Mouse (Mus musculus): ENCODE results near the gene Rps3a1. TPM values are rescaled to one million over a fixed set of nuclear protein-coding genes. Genes with fewer than 3 reads are reported as not detected.

The Rps3a1 gene
- total and polyA plus RNA-seq, 2 experiments from 2014 or later, result 683 to 694 TPM

DNA sequence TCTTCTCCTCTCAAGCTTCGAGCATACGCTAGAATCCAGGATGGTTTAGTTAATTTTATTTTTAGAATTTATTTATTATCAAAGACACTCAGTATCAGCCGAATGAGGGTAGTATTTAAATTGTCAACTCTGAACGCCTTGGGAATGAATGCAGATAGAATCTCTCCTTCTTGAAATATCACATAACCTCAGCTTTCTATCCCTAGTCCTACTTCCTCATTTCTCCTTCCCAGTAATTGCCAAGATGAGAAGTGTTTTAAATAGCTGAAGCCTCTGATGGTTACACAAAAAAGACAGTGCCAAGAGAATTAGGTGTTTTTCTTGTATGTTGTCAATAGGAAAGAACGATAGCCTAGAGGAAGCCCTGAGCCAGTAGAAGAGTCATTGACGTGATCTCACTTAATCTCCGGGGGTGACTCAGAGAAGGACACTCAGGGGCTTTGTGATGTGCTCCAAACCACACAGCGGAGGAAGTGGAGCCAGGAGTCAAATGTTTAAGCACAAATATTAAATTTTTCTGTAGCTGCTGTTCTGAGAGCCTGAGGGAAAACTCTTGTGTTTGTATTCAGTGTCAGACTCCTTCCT lies 26.4 kb upstream of the Rps3a1 start:
- Histone ChIP-seq H3K27me3 (ENCODE audit: control insufficient read depth, insufficient read depth, low read length) (no peaks in the 10 kb centered on the region), H3K9me3 (replicated peaks; ENCODE audit: control insufficient read depth, low read length) (no peaks in the 10 kb centered on the region), H3K4me2 (ENCODE audit: low read depth, low read length) (no peak overlapping the region), H3K4me3 (ENCODE audit: low read depth, low read length) (no peak overlapping the region), H3K36me3 (replicated peaks; ENCODE audit: control insufficient read depth, insufficient read depth, low read length) (no peaks in the 10 kb centered on the region), H3K9ac (replicated peaks; ENCODE audit: low read depth, low read length) (no peak overlapping the region), H3K27ac (ENCODE audit: low read depth) (no peak overlapping the region), H3K4me1 (ENCODE audit: control insufficient read depth, insufficient read depth) (no peaks in the 10 kb centered on the region)
- TF ChIP-seq EP300 (IDR thresholded peaks at IDR 0.05; ENCODE audit: low read depth) (no peak), CTCF (IDR thresholded peaks at IDR 0.05; ENCODE audit: low read depth) (no peak)
- no peak for DNase-seq (ENCODE audit: low spot score)
- no peak for ATAC-seq (ENCODE audit: insufficient read depth, low read depth)
- WGBS, result 56% methylated on average over 8 of the region's 8 CpGs

- no peaks in the 10 kb centered on the region for H3K27me3 ChIP-seq (ENCODE audit: control insufficient read depth, insufficient read depth, low read length)
- no peaks in the 10 kb centered on the region for H3K9me3 ChIP-seq (replicated peaks; ENCODE audit: control insufficient read depth, low read length)
- no peak overlapping the region for H3K4me2 ChIP-seq (ENCODE audit: low read depth, low read length)
- no peak overlapping the region for H3K9ac ChIP-seq (replicated peaks; ENCODE audit: low read depth, low read length)
- no peaks in the 10 kb centered on the region for H3K4me1 ChIP-seq (ENCODE audit: control insufficient read depth, insufficient read depth)
- DNase-seq (ENCODE audit: low spot score) (no peak), ATAC-seq (ENCODE audit: insufficient read depth, low read depth) (no peak)
- TF ChIP-seq EP300 (IDR thresholded peaks at IDR 0.05; ENCODE audit: low read depth) (no peak), CTCF (IDR thresholded peaks at IDR 0.05; ENCODE audit: low read depth) (no peak)
- H3K4me3 ChIP-seq (ENCODE audit: low read depth, low read length), result no peak overlapping the region
- no peaks in the 10 kb centered on the region for H3K36me3 ChIP-seq (replicated peaks; ENCODE audit: control insufficient read depth, insufficient read depth, low read length)
- H3K27ac ChIP-seq (ENCODE audit: low read depth), result no peak overlapping the region
- 79% methylated on average over 9 of the region's 9 CpGs for WGBS
These were observed 7.0 kb upstream of the Rps3a1 start for GRCm38 (mm10) chr3:86149521-86149920.

- H3K4me1 ChIP-seq (ENCODE audit: control insufficient read depth, insufficient read depth), result no peaks in the 10 kb centered on the region
- H3K4me3 ChIP-seq (ENCODE audit: low read depth, low read length), result no peak overlapping the region
- H3K9ac ChIP-seq (replicated peaks; ENCODE audit: low read depth, low read length), result no peak overlapping the region
- DNase-seq (ENCODE audit: low spot score), result no peak
- H3K27ac ChIP-seq (ENCODE audit: low read depth), result no peak overlapping the region
- no peaks in the 10 kb centered on the region for H3K36me3 ChIP-seq (replicated peaks; ENCODE audit: control insufficient read depth, insufficient read depth, low read length)
- H3K9me3 ChIP-seq (replicated peaks; ENCODE audit: control insufficient read depth, low read length), result no peaks in the 10 kb centered on the region
- no peak for ATAC-seq (ENCODE audit: insufficient read depth, low read depth)
- no peak overlapping the region for H3K4me2 ChIP-seq (ENCODE audit: low read depth, low read length)
- TF ChIP-seq EP300 (IDR thresholded peaks at IDR 0.05; ENCODE audit: low read depth) (no peak), CTCF (IDR thresholded peaks at IDR 0.05; ENCODE audit: low read depth) (no peak)
- WGBS, result 78% methylated on average over 6 of the region's 6 CpGs
- H3K27me3 ChIP-seq (ENCODE audit: control insufficient read depth, insufficient read depth, low read length), result no peaks in the 10 kb centered on the region
These were observed 6.6 kb upstream of the Rps3a1 start for GRCm38 (mm10) chr3:86149063-86149462.

DNA sequence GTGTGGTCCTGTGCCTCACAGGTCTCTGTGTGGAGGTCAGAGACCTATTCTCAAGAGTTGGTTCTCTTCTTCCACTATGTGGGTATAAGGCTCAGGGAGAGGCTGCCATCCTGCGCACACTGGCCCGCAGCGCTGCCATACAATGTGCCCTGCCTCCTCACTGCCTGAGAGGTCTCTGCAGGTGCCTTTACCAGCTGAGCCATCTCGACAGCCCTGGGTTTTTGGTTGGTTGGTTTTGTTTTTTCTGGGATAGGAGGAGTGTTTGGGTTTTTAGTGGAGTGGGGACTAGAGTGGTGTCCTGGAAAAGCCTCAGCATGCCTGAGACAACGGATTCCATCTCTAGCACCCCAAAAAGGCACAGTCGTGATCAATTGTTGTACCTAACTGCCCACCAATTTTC lies 841 bp upstream of the Rps3a1 start:
- no peak overlapping the region for H3K4me3 ChIP-seq (ENCODE audit: low read depth, low read length)
- H3K9ac ChIP-seq (replicated peaks; ENCODE audit: low read depth, low read length), result no peak overlapping the region
- DNase-seq (ENCODE audit: low spot score) (no peak), ATAC-seq (ENCODE audit: insufficient read depth, low read depth) (no peak)
- WGBS, result 82% methylated on average over 6 of the region's 6 CpGs
- TF ChIP-seq CTCF (IDR thresholded peaks at IDR 0.05; ENCODE audit: low read depth), result no peak
- TF ChIP-seq EP300 (IDR thresholded peaks at IDR 0.05; ENCODE audit: low read depth), result no peak
- H3K4me1 ChIP-seq (ENCODE audit: control insufficient read depth, insufficient read depth), result peaks cover 8% of the 10 kb centered on the region; the same call in 1 of the 2 replicates
- H3K36me3 ChIP-seq (replicated peaks; ENCODE audit: control insufficient read depth, insufficient read depth, low read length), result peaks cover 25% of the 10 kb centered on the region
- H3K27ac ChIP-seq (ENCODE audit: low read depth), result no peak overlapping the region
- no peaks in the 10 kb centered on the region for H3K27me3 ChIP-seq (ENCODE audit: control insufficient read depth, insufficient read depth, low read length)
- no peaks in the 10 kb centered on the region for H3K9me3 ChIP-seq (replicated peaks; ENCODE audit: control insufficient read depth, low read length)
- H3K4me2 ChIP-seq (ENCODE audit: low read depth, low read length), result no peak overlapping the region; the same call in 1 of the 2 replicates

- Histone ChIP-seq H3K4me1 (ENCODE audit: control insufficient read depth, insufficient read depth) (peaks cover 8% of the 10 kb centered on the region; the same call in 1 of the 2 replicates), H3K9ac (replicated peaks; ENCODE audit: low read depth, low read length) (no peak overlapping the region), H3K4me2 (ENCODE audit: low read depth, low read length) (peak overlapping the region; percentile 11; the same call in 1 of the 2 replicates), H3K27me3 (ENCODE audit: control insufficient read depth, insufficient read depth, low read length) (no peaks in the 10 kb centered on the region), H3K4me3 (ENCODE audit: low read depth, low read length) (no peak overlapping the region), H3K36me3 (replicated peaks; ENCODE audit: control insufficient read depth, insufficient read depth, low read length) (peaks cover 29% of the 10 kb centered on the region), H3K27ac (ENCODE audit: low read depth) (no peak overlapping the region), H3K9me3 (replicated peaks; ENCODE audit: control insufficient read depth, low read length) (no peaks in the 10 kb centered on the region)
- DNase-seq (ENCODE audit: low spot score) (no peak), ATAC-seq (ENCODE audit: insufficient read depth, low read depth) (no peak)
- 33% methylated on average over 6 of the region's 6 CpGs for WGBS
- TF ChIP-seq CTCF (IDR thresholded peaks at IDR 0.05; ENCODE audit: low read depth), result no peak
- no peak for TF ChIP-seq EP300 (IDR thresholded peaks at IDR 0.05; ENCODE audit: low read depth)
These were observed 424 bp upstream of the Rps3a1 start for GRCm38 (mm10) chr3:86142934-86143317.

GRCm38 (mm10) chr3:86141886-86142262 lies 628 bp downstream of the Rps3a1 start:
- TF ChIP-seq CTCF (IDR thresholded peaks at IDR 0.05; ENCODE audit: low read depth), result no peak
- TF ChIP-seq EP300 (IDR thresholded peaks at IDR 0.05; ENCODE audit: low read depth), result no peak
- DNase-seq (ENCODE audit: low spot score), result peak; percentile 21
- no peak for ATAC-seq (ENCODE audit: insufficient read depth, low read depth)

More at GRCm38 (mm10) chr3:86141886-86142262, 628 bp downstream of the Rps3a1 start:
- Histone ChIP-seq H3K4me2 (ENCODE audit: low read depth, low read length) (peak overlapping the region; percentile 73), H3K4me1 (ENCODE audit: control insufficient read depth, insufficient read depth) (peaks cover 8% of the 10 kb centered on the region; the same call in 1 of the 2 replicates), H3K27ac (ENCODE audit: low read depth) (peak overlapping the region; percentile 90), H3K9ac (replicated peaks; ENCODE audit: low read depth, low read length) (peak overlapping the region; percentile 98), H3K4me3 (ENCODE audit: low read depth, low read length) (peak overlapping the region; percentile 92), H3K27me3 (ENCODE audit: control insufficient read depth, insufficient read depth, low read length) (no peaks in the 10 kb centered on the region), H3K36me3 (replicated peaks; ENCODE audit: control insufficient read depth, insufficient read depth, low read length) (peaks cover 39% of the 10 kb centered on the region), H3K9me3 (replicated peaks; ENCODE audit: control insufficient read depth, low read length) (no peaks in the 10 kb centered on the region)
- WGBS, result 0% methylated on average over 18 of the region's 18 CpGs
